Mouse (Mus musculus) neural tube, embryonic 12.5 days (tissue): Measurements from ENCODE around the gene Fcrl6. TPM values are rescaled to one million over a fixed set of nuclear protein-coding genes. Genes with fewer than 3 reads are reported as not detected.

Experiments
- ATAC-seq: fragments of 200-750 bp; cut with Nextera tagmentation; 2 replicates; pipeline ENCODE4 v1.8.0; 2017; ENCODE audit warnings: low read depth, mild to moderate bottlenecking, moderate TSS enrichment, moderate library complexity; ENCODE audit not compliant: low FRiP score
- H3K27ac ChIP-seq: fragments of 300-500 bp; sonication (generic); 2 replicates; pipeline ENCODE4 v1.5.1; 2016
- H3K27me3 ChIP-seq: fragments of 300-500 bp; sonication (generic); replicated peaks from 2 replicates; pipeline ENCODE4 v1.6.1; 2016; ENCODE audit warnings: mild to moderate bottlenecking
- H3K36me3 ChIP-seq: fragments of 300-500 bp; sonication (generic); 2 replicates; pipeline ENCODE4 v1.6.1; 2016; ENCODE audit warnings: mild to moderate bottlenecking
- H3K4me1 ChIP-seq: fragments of 300-500 bp; sonication (generic); 2 replicates; pipeline ENCODE4 v1.6.1; 2016
- H3K4me2 ChIP-seq: fragments of 300-500 bp; sonication (generic); replicated peaks from 2 replicates; pipeline ENCODE4 v1.6.1; 2016; ENCODE audit warnings: mild to moderate bottlenecking
- H3K4me3 ChIP-seq: fragments of 300-500 bp; sonication (generic); 2 replicates; pipeline ENCODE4 v1.5.1; 2016
- H3K9ac ChIP-seq: fragments of 300-500 bp; sonication (generic); 2 replicates; pipeline ENCODE4 v1.6.1; 2016; ENCODE audit warnings: mild to moderate bottlenecking
- H3K9me3 ChIP-seq: fragments of 300-500 bp; sonication (generic); 2 replicates; pipeline ENCODE4 v1.6.1; 2016; ENCODE audit warnings: mild to moderate bottlenecking
- WGBS: fragments of 180-500 bp; shearing (Covaris S2); methylation state at CpG from one replicate; pipeline ENCODE4 v1.1.7; 2016; 5-methylcytosine and 5-hydroxymethylcytosine counted together
- polyA plus RNA-seq: library from polyadenylated mRNA; unstranded; fragments of >200 nt; fragmentation: Nextera tagmentation; extraction: Ambion mirVana; gene quantifications from 2 replicates; pipeline ENCODE4 v1.2.1, GENCODE M21; 2016

The Fcrl6 gene
- 0.16 and 0.19 TPM in 2 replicates for polyA plus RNA-seq

GRCm38 (mm10) chr1:172602326-172602725, at the start of gene Fcrl6:
Fcrl6 (minus strand) TSS chr1:172602551.
- no peak for ATAC-seq
- H3K4me2 ChIP-seq: no peak within 1 kb of the TSS
- H3K4me1 ChIP-seq: no peaks in the 10 kb centered on the region
- H3K36me3 ChIP-seq: no peaks in the 10 kb centered on the region
- no peaks in the 10 kb centered on the region for H3K9me3 ChIP-seq
- 81% methylated on average over 1 of the region's 1 CpGs for WGBS
- no peak within 1 kb of the TSS for H3K4me3 ChIP-seq
- no peak within 1 kb of the TSS for H3K9ac ChIP-seq
- H3K27me3 ChIP-seq: no peaks in the 10 kb centered on the region
- H3K27ac ChIP-seq: no peak within 1 kb of the TSS

GRCm38 (mm10) chr1:172651288-172651987, 49.1 kb upstream of the Fcrl6 start:
- no peak for ATAC-seq
- Histone ChIP-seq H3K36me3 (no peaks in the 10 kb centered on the region), H3K9me3 (no peaks in the 10 kb centered on the region), H3K27me3 (no peaks in the 10 kb centered on the region), H3K4me2 (no peak overlapping the region), H3K9ac (no peak overlapping the region), H3K4me1 (no peaks in the 10 kb centered on the region), H3K27ac (no peak overlapping the region), H3K4me3 (no peak overlapping the region)
- 80% methylated on average over 10 of the region's 10 CpGs for WGBS

GRCm38 (mm10) chr1:172650519-172651287, 48.4 kb upstream of the Fcrl6 start:
- Histone ChIP-seq H3K4me1 (no peaks in the 10 kb centered on the region), H3K27me3 (no peaks in the 10 kb centered on the region), H3K9me3 (no peaks in the 10 kb centered on the region), H3K27ac (no peak overlapping the region), H3K36me3 (no peaks in the 10 kb centered on the region), H3K4me2 (no peak overlapping the region), H3K9ac (no peak overlapping the region), H3K4me3 (no peak overlapping the region)
- WGBS: 62% methylated on average over 8 of the region's 8 CpGs
- no peak for ATAC-seq

GRCm38 (mm10) chr1:172649396-172649795, 47.0 kb upstream of the Fcrl6 start:
- H3K27me3 ChIP-seq: no peaks in the 10 kb centered on the region
- H3K4me1 ChIP-seq: no peaks in the 10 kb centered on the region
- 87% methylated on average over 9 of the region's 9 CpGs for WGBS
- no peak for ATAC-seq
- no peaks in the 10 kb centered on the region for H3K36me3 ChIP-seq
- H3K27ac ChIP-seq: no peak overlapping the region
- H3K9me3 ChIP-seq: no peaks in the 10 kb centered on the region
- no peak overlapping the region for H3K4me3 ChIP-seq
- H3K9ac ChIP-seq: no peak overlapping the region
- no peak overlapping the region for H3K4me2 ChIP-seq

- Histone ChIP-seq H3K27me3 (no peaks in the 10 kb centered on the region), H3K9ac (no peak overlapping the region), H3K36me3 (no peaks in the 10 kb centered on the region), H3K27ac (no peak overlapping the region), H3K9me3 (no peaks in the 10 kb centered on the region), H3K4me3 (no peak overlapping the region), H3K4me2 (no peak overlapping the region), H3K4me1 (no peaks in the 10 kb centered on the region)
- ATAC-seq: no peak
- 73% methylated on average over 4 of the region's 4 CpGs for WGBS
These were observed 44.9 kb upstream of the Fcrl6 start for GRCm38 (mm10) chr1:172647236-172647635.

GRCm38 (mm10) chr1:172638781-172639180, 36.4 kb upstream of the Fcrl6 start:
- Histone ChIP-seq H3K27me3 (no peaks in the 10 kb centered on the region), H3K36me3 (no peaks in the 10 kb centered on the region), H3K9ac (no peak overlapping the region)

GRCm38 (mm10) chr1:172637801-172638200, 35.5 kb upstream of the Fcrl6 start:
- no peak overlapping the region for H3K4me2 ChIP-seq
- H3K9ac ChIP-seq: no peak overlapping the region
- WGBS: 77% methylated on average over 4 of the region's 4 CpGs
- peaks cover 3% of the 10 kb centered on the region; the same call in 1 of the 2 replicates for H3K4me1 ChIP-seq
- no peak overlapping the region for H3K27ac ChIP-seq
- no peaks in the 10 kb centered on the region for H3K9me3 ChIP-seq
- no peak overlapping the region for H3K4me3 ChIP-seq
- no peaks in the 10 kb centered on the region for H3K36me3 ChIP-seq
- H3K27me3 ChIP-seq: no peaks in the 10 kb centered on the region
- ATAC-seq: no peak

More at GRCm38 (mm10) chr1:172638781-172639180, 36.4 kb upstream of the Fcrl6 start:
- Histone ChIP-seq H3K4me3 (no peak overlapping the region), H3K9me3 (no peaks in the 10 kb centered on the region), H3K27ac (no peak overlapping the region), H3K4me2 (no peak overlapping the region), H3K4me1 (peaks cover 3% of the 10 kb centered on the region; the same call in 1 of the 2 replicates)
- WGBS: 66% methylated on average over 2 of the region's 2 CpGs
- no peak for ATAC-seq

- Histone ChIP-seq H3K36me3 (no peaks in the 10 kb centered on the region), H3K27ac (no peak overlapping the region), H3K9me3 (no peaks in the 10 kb centered on the region), H3K27me3 (no peaks in the 10 kb centered on the region), H3K9ac (no peak overlapping the region), H3K4me2 (no peak overlapping the region), H3K4me3 (no peak overlapping the region), H3K4me1 (peaks cover 3% of the 10 kb centered on the region; the same call in 1 of the 2 replicates)
- no peak for ATAC-seq
- WGBS: 93% methylated on average over 5 of the region's 5 CpGs
These were observed 33.9 kb upstream of the Fcrl6 start for GRCm38 (mm10) chr1:172636266-172636665.

GRCm38 (mm10) chr1:172635258-172635657, 32.9 kb upstream of the Fcrl6 start:
- no peak overlapping the region for H3K4me2 ChIP-seq
- no peak for ATAC-seq
- no peak overlapping the region for H3K9ac ChIP-seq
- H3K4me3 ChIP-seq: no peak overlapping the region
- H3K9me3 ChIP-seq: no peaks in the 10 kb centered on the region
- H3K27ac ChIP-seq: no peak overlapping the region
- H3K27me3 ChIP-seq: no peaks in the 10 kb centered on the region
- WGBS: 40% methylated on average over 4 of the region's 4 CpGs
- H3K4me1 ChIP-seq: peaks cover 3% of the 10 kb centered on the region; the same call in 1 of the 2 replicates
- no peaks in the 10 kb centered on the region for H3K36me3 ChIP-seq

GRCm38 (mm10) chr1:172634136-172634535, 31.8 kb upstream of the Fcrl6 start:
- H3K9ac ChIP-seq: no peak overlapping the region
- H3K36me3 ChIP-seq: no peaks in the 10 kb centered on the region
- peaks cover 3% of the 10 kb centered on the region; the same call in 1 of the 2 replicates for H3K4me1 ChIP-seq
- no peak overlapping the region for H3K4me2 ChIP-seq
- no peaks in the 10 kb centered on the region for H3K9me3 ChIP-seq
- no peak overlapping the region for H3K4me3 ChIP-seq
- WGBS: 93% methylated on average over 2 of the region's 2 CpGs
- no peaks in the 10 kb centered on the region for H3K27me3 ChIP-seq
- H3K27ac ChIP-seq: no peak overlapping the region
- ATAC-seq: no peak

GRCm38 (mm10) chr1:172632451-172633326, 30.3 kb upstream of the Fcrl6 start, which contains the start of gene Dusp23:
Dusp23 (minus strand) TSS chr1:172632962.
- H3K4me3 ChIP-seq: peak within 1 kb of the TSS; percentile 64
- H3K4me1 ChIP-seq: peaks cover 3% of the 10 kb centered on the region; the same call in 1 of the 2 replicates
- H3K27me3 ChIP-seq: no peaks in the 10 kb centered on the region
- H3K9ac ChIP-seq: peak within 1 kb of the TSS; percentile 60
- under 1% methylated on average over 53 of the region's 53 CpGs for WGBS
- H3K9me3 ChIP-seq: no peaks in the 10 kb centered on the region
- peak; percentile 99 for ATAC-seq
- no peaks in the 10 kb centered on the region for H3K36me3 ChIP-seq
- peak within 1 kb of the TSS; percentile 80 for H3K4me2 ChIP-seq
- peak within 1 kb of the TSS; percentile 38; the same call in 1 of the 2 replicates for H3K27ac ChIP-seq
